Mouse (Mus musculus) forebrain, embryonic 12.5 days (tissue): ENCODE data around the gene Agpat3. TPM values are rescaled to one million over a fixed set of nuclear protein-coding genes. Genes with fewer than 3 reads are reported as not detected.

ENCODE experiments used
- ATAC-seq: fragments of 200-750 bp; cut with Nextera tagmentation; 2 replicates; pipeline ENCODE4 v1.8.0; 2017; ENCODE audit warnings: moderate TSS enrichment; ENCODE audit not compliant: low FRiP score
- H3K27ac ChIP-seq: fragments of 300-500 bp; sonication (generic); 2 replicates; pipeline ENCODE4 v1.5.1; 2016; ENCODE audit warnings: mild to moderate bottlenecking
- H3K27me3 ChIP-seq: fragments of 300-500 bp; sonication (generic); 2 replicates; pipeline ENCODE4 v1.6.1; 2016; ENCODE audit warnings: mild to moderate bottlenecking
- H3K36me3 ChIP-seq: fragments of 300-500 bp; sonication (generic); replicated peaks from 2 replicates; pipeline ENCODE4 v1.6.1; 2016; ENCODE audit warnings: mild to moderate bottlenecking
- H3K4me1 ChIP-seq: fragments of 300-500 bp; sonication (generic); 2 replicates; pipeline ENCODE4 v1.6.1; 2016
- H3K4me2 ChIP-seq: fragments of 300-500 bp; sonication (generic); 2 replicates; pipeline ENCODE4 v1.6.1; 2016; ENCODE audit warnings: mild to moderate bottlenecking, moderate library complexity
- H3K4me3 ChIP-seq: fragments of 300-500 bp; sonication (generic); replicated peaks from 2 replicates; pipeline ENCODE4 v1.5.1; 2016; ENCODE audit warnings: mild to moderate bottlenecking
- H3K9ac ChIP-seq: fragments of 300-500 bp; sonication (generic); 2 replicates; pipeline ENCODE4 v1.6.1; 2016; ENCODE audit warnings: mild to moderate bottlenecking
- H3K9me3 ChIP-seq: fragments of 300-500 bp; sonication (generic); 2 replicates; pipeline ENCODE4 v1.6.1; 2016
- whole genome bisulfite sequencing: fragments of 180-500 bp; shearing (Covaris S2); methylation state at CpG from one replicate; pipeline ENCODE4 v1.1.7; 2016; 5-methylcytosine and 5-hydroxymethylcytosine counted together
- polyA plus RNA-seq: library from polyadenylated mRNA; unstranded; fragments of >200 nt; fragmentation: Nextera tagmentation; extraction: Ambion mirVana; gene quantifications from 2 replicates; pipeline ENCODE4 v1.2.1, GENCODE M21; 2016

The Agpat3 gene
- polyA plus RNA-seq, 1 experiment from 2014 or later, result 58.0 TPM

DNA sequence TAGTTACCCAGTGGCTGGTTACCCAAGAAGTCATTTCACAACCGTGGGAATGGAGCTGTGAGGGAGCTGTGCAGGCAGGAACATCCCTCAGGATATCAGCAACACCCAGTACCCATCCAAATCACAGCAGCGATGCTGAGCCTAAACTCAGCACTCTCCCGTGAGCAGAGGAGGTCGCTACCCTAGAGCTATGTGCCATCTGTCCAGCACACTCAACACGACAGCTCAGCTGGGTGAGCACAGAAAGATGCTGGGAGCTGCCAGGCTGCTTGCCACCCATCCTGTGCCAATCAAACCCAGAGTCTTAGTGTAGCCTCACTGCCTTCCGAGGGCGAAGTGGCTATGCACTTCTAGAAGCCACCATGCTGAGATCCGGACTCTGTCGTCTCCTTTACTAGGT, 32.3 kb downstream of the Agpat3 start:
- 83% methylated on average over 9 of the region's 9 CpGs for WGBS
- Histone ChIP-seq H3K4me1 (no peaks in the 10 kb centered on the region; the same call in 1 of the 2 replicates), H3K27ac (no peak overlapping the region), H3K36me3 (no peaks in the 10 kb centered on the region; the same call in 1 of the 2 replicates), H3K9me3 (no peaks in the 10 kb centered on the region), H3K4me3 (no peak overlapping the region), H3K4me2 (no peak overlapping the region), H3K27me3 (no peaks in the 10 kb centered on the region), H3K9ac (no peak overlapping the region)
- ATAC-seq, result no peak

DNA sequence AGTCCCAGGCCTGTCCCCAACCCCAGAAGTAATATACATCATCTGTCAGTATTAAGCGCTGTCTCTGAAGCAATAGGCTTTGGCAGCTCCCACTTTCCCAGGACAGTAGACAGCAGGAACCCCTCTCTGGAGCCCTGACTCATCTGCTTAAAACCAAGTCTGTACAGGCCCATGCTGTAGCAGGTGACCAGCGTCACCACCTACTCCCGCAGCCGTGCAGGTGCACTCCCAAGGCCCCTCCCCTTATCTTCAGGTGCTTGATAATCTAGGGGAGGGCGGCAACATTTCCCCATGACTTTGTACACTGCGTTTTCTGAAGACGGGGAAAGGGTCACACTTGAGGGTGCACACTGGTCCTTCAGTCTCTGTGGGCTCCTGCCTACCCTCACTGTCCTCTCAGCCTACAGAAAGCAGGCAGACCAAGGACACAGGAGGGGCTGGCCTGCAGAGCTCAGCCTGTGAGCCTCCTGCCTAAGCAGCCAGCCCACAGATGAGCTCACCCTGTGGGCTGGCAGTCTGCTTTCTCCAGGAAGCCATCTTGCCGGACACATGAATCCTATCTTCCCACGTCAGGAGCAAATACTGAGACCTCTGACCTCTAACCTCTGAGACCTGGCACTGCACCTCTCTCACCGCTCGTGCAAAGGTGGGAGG, 34.9 kb downstream of the Agpat3 start:
- no peaks in the 10 kb centered on the region; the same call in 1 of the 2 replicates for H3K4me1 ChIP-seq
- no peak overlapping the region for H3K27ac ChIP-seq
- no peak overlapping the region for H3K9ac ChIP-seq
- no peak overlapping the region for H3K4me2 ChIP-seq
- no peaks in the 10 kb centered on the region for H3K9me3 ChIP-seq
- ATAC-seq, result no peak
- WGBS, result 81% methylated on average over 11 of the region's 11 CpGs
- no peaks in the 10 kb centered on the region for H3K27me3 ChIP-seq
- no peak overlapping the region for H3K4me3 ChIP-seq
- no peaks in the 10 kb centered on the region; the same call in 1 of the 2 replicates for H3K36me3 ChIP-seq

DNA sequence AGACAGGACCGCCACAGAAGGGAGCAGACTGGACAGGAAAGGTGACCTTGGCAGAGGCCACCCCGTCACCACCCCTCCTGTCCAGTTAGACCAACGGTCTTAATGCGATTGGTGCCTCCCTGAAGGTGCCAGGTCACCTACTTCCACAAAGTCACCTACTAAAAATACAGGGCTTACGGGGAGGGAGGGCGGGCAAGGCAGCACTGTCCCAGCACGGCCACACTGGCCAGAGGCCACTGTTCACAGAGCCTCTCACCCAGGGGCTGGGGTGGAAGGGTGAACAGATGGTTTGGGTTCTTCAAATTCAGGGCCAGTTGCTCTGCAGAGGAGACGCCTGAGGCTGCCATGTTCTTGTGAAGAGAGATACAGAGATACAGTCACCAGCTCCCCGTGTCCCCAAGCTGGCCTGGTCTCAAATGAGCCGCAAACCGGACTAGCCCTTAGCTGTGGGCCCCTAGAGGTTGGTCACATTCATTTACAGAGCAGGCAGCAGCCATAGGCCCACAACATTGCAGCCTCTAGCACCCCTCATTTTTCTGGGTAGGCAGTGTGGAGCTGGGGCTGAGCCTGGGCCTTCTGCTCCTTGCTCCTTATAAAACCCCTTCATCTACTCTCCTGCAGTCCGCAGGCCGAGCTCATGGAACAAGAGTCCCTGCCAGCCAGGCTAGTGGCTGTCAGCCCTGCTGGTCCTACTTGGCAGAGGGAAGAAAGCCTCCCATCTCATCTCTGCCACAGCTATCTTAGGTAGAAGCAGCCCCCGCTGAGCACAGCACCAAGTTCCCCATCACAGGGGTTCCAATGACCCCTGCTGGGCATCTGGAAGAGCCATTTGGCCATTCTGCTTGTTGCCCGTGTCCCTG, 35.8 kb downstream of the Agpat3 start:
- ATAC-seq, result no peak
- no peaks in the 10 kb centered on the region for H3K9me3 ChIP-seq
- no peaks in the 10 kb centered on the region; the same call in none of the 2 replicates for H3K36me3 ChIP-seq
- no peak overlapping the region for H3K4me2 ChIP-seq
- H3K4me1 ChIP-seq, result no peaks in the 10 kb centered on the region; the same call in none of the 2 replicates
- 89% methylated on average over 15 of the region's 15 CpGs for WGBS
- H3K4me3 ChIP-seq, result no peak overlapping the region
- H3K27me3 ChIP-seq, result no peaks in the 10 kb centered on the region
- H3K9ac ChIP-seq, result no peak overlapping the region
- H3K27ac ChIP-seq, result no peak overlapping the region

DNA sequence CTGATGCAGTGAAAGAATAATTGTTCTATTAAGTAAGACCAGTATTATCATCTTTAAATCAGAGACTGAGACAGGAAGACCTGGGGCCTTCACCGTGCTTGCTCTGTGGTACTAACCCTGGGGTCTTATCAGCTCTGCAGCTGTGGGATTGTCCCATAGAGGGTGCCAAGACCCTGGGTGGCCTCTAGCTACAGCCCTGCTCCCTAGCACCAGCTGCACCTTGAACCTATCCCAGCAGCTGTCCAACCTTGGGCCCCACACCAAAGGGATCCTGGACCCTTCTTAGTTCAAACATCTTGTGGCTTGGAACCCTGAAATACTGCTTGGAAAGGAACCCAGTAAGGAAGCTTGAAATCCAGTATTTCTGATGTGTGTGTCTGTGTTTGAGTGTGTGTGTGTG, 37.1 kb downstream of the Agpat3 start:
- Histone ChIP-seq H3K4me3 (no peak overlapping the region), H3K27me3 (no peaks in the 10 kb centered on the region), H3K27ac (no peak overlapping the region), H3K9ac (no peak overlapping the region), H3K4me1 (no peaks in the 10 kb centered on the region; the same call in none of the 2 replicates), H3K36me3 (no peaks in the 10 kb centered on the region; the same call in 1 of the 2 replicates), H3K4me2 (no peak overlapping the region), H3K9me3 (no peaks in the 10 kb centered on the region)
- no peak for ATAC-seq
- WGBS, result 96% methylated on average over 1 of the region's 1 CpGs

DNA sequence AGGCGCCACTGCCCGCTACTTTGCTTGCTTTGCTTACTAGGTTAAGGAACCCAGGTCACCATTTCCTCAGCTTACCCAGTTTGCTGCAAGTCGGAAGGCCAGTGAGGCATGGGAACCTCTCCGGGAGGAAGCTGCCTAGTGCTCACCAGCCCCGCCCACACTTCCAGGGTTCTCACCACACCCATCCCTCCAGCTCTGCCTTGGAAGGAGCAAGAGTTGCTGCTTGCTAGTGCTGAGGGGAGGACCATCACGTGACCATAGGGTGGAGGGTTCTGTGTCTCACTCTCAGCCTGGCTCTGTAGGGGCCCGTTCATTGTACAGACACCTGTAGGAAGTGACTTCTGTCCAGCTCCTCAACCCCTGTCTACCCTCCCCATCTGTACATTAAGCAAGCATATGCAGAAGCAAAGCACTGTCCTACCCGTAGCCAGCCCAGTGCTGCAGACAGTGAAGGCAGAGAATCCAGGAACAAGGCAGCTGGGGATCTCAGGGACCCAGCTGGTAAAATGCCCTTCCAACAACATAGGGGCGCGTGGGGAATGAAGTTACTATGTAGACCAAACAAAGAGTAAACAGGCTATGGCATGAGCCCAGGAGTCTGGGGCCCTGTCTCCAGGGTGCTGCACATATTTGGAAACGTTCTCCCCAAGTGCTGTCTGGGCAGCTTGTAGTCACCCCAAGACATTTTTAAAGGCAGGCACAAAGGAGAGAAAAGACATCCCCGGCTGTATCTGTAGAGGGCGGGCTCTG, 40.2 kb downstream of the Agpat3 start:
- no peak overlapping the region for H3K9ac ChIP-seq
- no peaks in the 10 kb centered on the region; the same call in 1 of the 2 replicates for H3K4me1 ChIP-seq
- peaks cover 2% of the 10 kb centered on the region; the same call in 1 of the 2 replicates for H3K36me3 ChIP-seq
- 82% methylated on average over 13 of the region's 13 CpGs for WGBS
- no peak overlapping the region for H3K4me2 ChIP-seq
- H3K9me3 ChIP-seq, result no peaks in the 10 kb centered on the region
- H3K27me3 ChIP-seq, result no peaks in the 10 kb centered on the region
- H3K4me3 ChIP-seq, result no peak overlapping the region
- no peak for ATAC-seq
- H3K27ac ChIP-seq, result no peak overlapping the region

DNA sequence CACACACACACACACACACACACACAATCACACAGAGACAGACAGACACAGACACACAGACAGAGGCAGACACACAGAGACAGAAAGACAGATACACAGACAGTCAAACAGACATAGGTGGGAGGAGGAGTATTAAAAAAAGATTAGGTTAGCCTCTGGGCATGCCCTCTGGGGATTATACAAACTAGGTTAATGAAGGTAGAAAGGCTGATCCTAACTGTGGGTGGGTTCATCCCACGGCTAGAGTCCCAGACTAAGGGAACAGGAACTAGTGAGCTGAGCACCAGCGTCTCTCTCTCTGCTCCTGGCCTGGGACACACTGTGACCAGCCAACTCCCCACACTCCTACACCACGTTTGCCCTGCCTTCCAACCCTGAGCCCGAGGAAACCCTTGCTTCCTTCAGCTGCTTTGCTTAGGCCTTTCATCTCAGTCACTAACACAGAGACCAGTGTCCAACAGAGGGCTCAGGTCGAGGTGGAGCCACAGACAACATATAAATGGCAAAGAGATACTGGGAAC, 41.5 kb downstream of the Agpat3 start:
- H3K4me3 ChIP-seq, result no peak overlapping the region
- H3K4me2 ChIP-seq, result no peak overlapping the region

DNA sequence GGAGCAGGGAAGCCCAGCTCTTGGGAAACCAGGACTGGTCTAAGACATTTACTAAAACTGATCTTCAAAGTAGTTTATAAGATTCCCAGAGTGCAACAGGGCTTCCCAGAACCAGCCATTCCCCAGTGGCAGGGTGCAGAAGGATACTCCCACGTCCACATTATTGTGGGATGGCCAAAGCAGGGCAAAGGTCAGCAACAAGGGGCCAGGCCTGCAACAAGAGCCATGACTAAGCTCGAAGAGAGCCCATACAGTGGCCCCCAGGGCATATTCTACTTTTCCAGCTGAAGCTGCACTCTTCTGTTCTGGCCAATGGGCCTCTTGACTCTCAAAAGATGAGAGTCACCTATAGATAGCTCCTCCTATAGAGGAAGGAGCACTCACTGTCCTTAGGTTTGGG, 43.7 kb downstream of the Agpat3 start:
- peaks cover 4% of the 10 kb centered on the region; the same call in 1 of the 2 replicates for H3K36me3 ChIP-seq
- H3K27ac ChIP-seq, result no peak overlapping the region
- no peak for ATAC-seq
- no peak overlapping the region for H3K4me3 ChIP-seq
- H3K9me3 ChIP-seq, result no peaks in the 10 kb centered on the region
- H3K4me2 ChIP-seq, result no peak overlapping the region
- H3K27me3 ChIP-seq, result no peaks in the 10 kb centered on the region
- H3K9ac ChIP-seq, result no peak overlapping the region
- H3K4me1 ChIP-seq, result no peaks in the 10 kb centered on the region; the same call in 1 of the 2 replicates
- WGBS, result 50% methylated on average over 2 of the region's 2 CpGs

More for the DNA sequence above, 41.5 kb downstream of the Agpat3 start:
- Histone ChIP-seq H3K27ac (no peak overlapping the region), H3K36me3 (peaks cover 2% of the 10 kb centered on the region; the same call in 1 of the 2 replicates), H3K4me1 (no peaks in the 10 kb centered on the region; the same call in 1 of the 2 replicates), H3K27me3 (no peaks in the 10 kb centered on the region), H3K9ac (no peak overlapping the region), H3K9me3 (no peaks in the 10 kb centered on the region)
- no peak for ATAC-seq
- WGBS, result 54% methylated on average over 5 of the region's 5 CpGs

DNA sequence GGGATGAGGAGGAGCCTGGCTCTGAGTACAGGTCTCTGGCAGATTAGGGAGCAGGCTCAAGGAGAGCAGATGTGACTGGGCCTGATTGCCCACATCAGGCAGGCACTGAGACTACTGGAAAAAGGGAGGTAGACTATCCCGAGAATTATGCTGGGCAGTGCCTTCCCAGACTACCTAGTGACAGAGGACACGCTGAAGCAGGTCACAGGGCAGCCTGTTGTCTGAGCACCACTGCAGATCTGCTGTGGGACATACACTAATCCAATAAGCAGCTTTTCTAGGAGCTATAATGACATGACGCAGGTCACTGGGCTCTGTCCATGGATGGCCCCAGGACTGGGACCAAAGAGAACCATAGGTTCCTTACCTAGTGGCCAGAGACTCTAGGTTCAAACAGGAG, 44.9 kb downstream of the Agpat3 start:
- 82% methylated on average over 3 of the region's 3 CpGs for WGBS

DNA sequence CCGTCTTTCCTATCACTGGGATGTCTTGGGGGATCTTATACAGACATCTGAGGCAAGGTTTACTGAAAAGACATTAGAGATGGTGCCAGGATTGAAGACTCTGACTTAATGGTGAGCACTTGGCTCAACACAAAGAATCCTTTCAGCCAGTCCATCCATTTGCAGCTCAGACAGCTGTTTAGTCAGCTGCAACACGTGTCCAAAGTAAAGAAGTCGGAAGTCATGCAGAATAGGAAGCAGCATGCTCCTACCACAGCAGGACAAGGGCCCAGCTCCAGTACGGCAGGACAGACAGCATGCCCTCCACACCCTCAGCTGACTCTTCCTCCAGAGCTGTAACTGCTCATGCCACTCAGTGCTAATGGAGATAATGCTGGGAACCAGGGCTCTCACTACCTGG, 46.3 kb downstream of the Agpat3 start:
- Histone ChIP-seq H3K36me3 (0 out of 2 replicates have a peak, but pooled peaks cover 4% of the 10 kb centered on the region), H3K4me2 (no peak overlapping the region), H3K9ac (no peak overlapping the region), H3K4me3 (no peak overlapping the region), H3K4me1 (no peaks in the 10 kb centered on the region), H3K27ac (no peak overlapping the region), H3K27me3 (no peaks in the 10 kb centered on the region), H3K9me3 (no peaks in the 10 kb centered on the region)
- no peak for ATAC-seq
- WGBS, result 83% methylated on average over 4 of the region's 4 CpGs

More for the DNA sequence above, 44.9 kb downstream of the Agpat3 start:
- no peaks in the 10 kb centered on the region for H3K9me3 ChIP-seq
- ATAC-seq, result no peak
- no peak overlapping the region for H3K4me2 ChIP-seq
- H3K9ac ChIP-seq, result no peak overlapping the region
- no peak overlapping the region for H3K27ac ChIP-seq
- no peak overlapping the region for H3K4me3 ChIP-seq
- peaks cover 4% of the 10 kb centered on the region; the same call in 1 of the 2 replicates for H3K36me3 ChIP-seq
- no peaks in the 10 kb centered on the region for H3K27me3 ChIP-seq
- H3K4me1 ChIP-seq, result no peaks in the 10 kb centered on the region; the same call in 1 of the 2 replicates

DNA sequence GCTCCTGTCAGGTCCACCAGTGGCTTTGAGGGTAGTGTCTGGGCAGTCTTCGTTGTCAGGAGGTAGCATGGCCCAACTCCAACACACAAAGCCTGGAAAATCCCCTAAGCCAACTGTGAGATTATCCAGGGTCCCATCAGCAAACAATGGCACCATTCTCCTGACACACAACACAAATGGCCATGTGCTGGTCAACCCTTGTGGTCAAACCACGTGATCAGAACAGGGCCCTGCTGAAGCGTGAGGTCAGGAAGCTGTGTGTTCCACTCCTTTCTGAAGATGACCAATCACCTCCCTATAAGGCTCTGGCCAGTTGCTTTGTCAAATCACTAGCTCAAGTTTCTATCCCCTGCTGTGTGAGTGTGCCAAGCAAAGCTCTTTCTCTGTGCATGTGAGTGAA, 47.3 kb downstream of the Agpat3 start:
- Histone ChIP-seq H3K9ac (no peak overlapping the region), H3K27ac (no peak overlapping the region), H3K27me3 (no peaks in the 10 kb centered on the region), H3K4me3 (no peak overlapping the region), H3K36me3 (0 out of 2 replicates have a peak, but pooled peaks cover 4% of the 10 kb centered on the region), H3K4me1 (no peaks in the 10 kb centered on the region), H3K4me2 (no peak overlapping the region), H3K9me3 (no peaks in the 10 kb centered on the region)
- ATAC-seq, result no peak
- 54% methylated on average over 3 of the region's 3 CpGs for WGBS

DNA sequence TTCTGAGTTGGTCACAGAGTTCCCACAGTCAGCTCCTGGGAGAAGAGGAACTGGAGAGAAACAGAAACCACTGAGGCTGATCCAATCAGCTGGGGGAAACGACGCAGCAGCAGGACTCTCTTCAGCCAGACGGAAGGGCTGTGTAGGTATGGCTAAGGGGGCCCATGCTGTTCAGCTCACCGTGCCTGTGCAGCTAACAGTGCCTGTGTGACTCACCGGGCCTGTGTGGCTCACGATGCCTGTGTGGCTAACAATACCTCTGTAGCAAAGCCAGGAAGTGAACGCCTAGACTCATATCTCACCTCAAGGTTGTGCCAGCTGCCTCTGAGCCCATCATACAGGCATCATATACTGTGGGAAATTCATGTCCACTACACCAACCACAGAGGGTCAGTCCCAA, 48.6 kb downstream of the Agpat3 start:
- Histone ChIP-seq H3K27ac (no peak overlapping the region), H3K9ac (no peak overlapping the region), H3K4me2 (no peak overlapping the region), H3K9me3 (no peaks in the 10 kb centered on the region), H3K36me3 (0 out of 2 replicates have a peak, but pooled peaks cover 2% of the 10 kb centered on the region), H3K27me3 (no peaks in the 10 kb centered on the region), H3K4me3 (no peak overlapping the region), H3K4me1 (no peaks in the 10 kb centered on the region)
- 85% methylated on average over 7 of the region's 7 CpGs for WGBS
- ATAC-seq, result no peak

DNA sequence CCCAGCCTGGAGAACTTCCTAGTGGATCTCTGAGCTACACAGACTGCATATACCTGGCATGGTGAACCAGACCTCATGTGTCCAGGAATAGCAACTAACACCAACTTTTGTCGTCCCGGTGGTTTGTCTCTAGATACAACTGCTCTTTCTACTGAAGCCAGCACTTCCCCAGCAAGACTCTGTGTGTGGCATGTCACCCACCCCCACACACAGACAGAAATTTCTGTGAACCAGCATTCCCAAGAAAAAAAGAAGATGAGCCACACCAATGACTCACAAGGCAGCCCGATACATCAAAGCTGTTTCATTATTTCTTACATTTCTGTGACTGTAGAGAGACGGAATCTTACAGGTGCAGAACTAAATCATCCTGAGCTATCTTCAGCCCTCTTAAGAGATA, 52.2 kb downstream of the Agpat3 start:
- no peak overlapping the region for H3K4me3 ChIP-seq
- H3K4me2 ChIP-seq, result no peak overlapping the region
- H3K9me3 ChIP-seq, result no peaks in the 10 kb centered on the region
- no peak overlapping the region for H3K9ac ChIP-seq
- no peaks in the 10 kb centered on the region for H3K4me1 ChIP-seq
- H3K36me3 ChIP-seq, result 0 out of 2 replicates have a peak, but pooled peaks cover 2% of the 10 kb centered on the region
- no peaks in the 10 kb centered on the region for H3K27me3 ChIP-seq
- no peak for ATAC-seq
- no peak overlapping the region for H3K27ac ChIP-seq
- 95% methylated on average over 4 of the region's 4 CpGs for WGBS
